Mouse (Mus musculus) regulatory T cell (primary cell): ENCODE measurements around the gene Tmem200a.

Experiments
- in situ Hi-C: fragments of 300-600 bp; cut with MboI, MseI; formaldehyde crosslinking; loops from one replicate; pipeline ENCODE4 v1.15.1; 2025; ENCODE audit warnings: high pct_unique_total_duplicates

Gene Tmem200a

GRCm38 (mm10) chr10:26078521-26079142 is at the start of gene Tmem200a:
Tmem200a (minus strand) TSS chr10:26079052.
- in situ Hi-C loops: no loop called here

GRCm38 (mm10) chr10:26119822-26120183 is 41.0 kb upstream of the Tmem200a start:
- in situ Hi-C loops: no loop called here

- in situ Hi-C loops: no loop called here
Observed at GRCm38 (mm10) chr10:26119067-26119821, 40.4 kb upstream of the Tmem200a start.

DNA sequence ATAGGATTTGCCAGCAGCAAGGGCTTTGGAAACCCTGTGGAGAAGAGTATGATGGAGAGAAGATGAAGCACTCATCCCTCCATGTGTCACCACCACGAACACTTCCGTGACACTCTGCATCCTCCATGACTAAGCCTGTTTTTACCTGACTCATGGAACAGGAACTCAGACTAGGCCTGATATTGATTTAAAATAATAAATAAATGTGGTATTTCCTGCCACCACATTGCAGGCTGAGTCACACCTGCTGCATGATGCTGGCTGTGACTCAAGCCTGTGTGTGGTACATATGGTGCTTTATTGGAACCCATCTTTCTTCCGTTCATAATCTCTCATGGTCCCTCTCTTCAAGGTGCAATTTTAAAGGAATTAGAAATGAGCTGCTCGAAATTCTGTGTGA is 35.6 kb upstream of the Tmem200a start:
- in situ Hi-C loops: no loop called here

DNA sequence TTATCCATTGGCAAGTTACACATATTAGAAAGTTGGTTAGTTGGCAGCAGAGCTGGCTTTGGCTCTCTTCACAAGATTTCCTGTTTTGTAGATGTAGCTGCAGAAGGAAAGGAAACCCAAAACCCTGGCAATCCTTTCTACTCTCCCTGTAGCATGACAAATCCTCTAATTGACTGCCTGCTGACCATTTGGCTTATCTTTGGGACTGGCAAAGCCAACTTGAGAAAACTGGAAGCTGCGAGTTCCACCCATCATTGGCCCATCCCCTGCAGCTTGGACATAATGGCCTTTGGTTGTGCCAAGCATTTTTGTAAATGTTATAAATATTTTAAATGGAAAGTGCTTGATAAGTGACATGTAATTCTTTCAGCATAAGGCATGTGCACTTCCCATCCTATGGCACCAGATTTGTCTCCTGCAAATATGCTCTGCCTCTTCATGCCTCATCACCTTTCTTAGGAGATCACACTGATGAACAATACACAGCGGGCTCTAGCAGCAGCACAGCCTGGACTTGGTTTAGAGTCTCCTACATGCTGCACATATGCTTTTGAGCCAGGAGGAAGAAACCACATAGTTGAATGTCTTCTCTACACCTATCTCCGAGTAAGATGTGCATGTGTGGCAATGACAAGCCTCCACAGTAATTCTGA is 24.6 kb upstream of the Tmem200a start:
- in situ Hi-C loops: no loop called here

GRCm38 (mm10) chr10:26082081-26082480 is 3.2 kb upstream of the Tmem200a start:
- in situ Hi-C loops: no loop called here

DNA sequence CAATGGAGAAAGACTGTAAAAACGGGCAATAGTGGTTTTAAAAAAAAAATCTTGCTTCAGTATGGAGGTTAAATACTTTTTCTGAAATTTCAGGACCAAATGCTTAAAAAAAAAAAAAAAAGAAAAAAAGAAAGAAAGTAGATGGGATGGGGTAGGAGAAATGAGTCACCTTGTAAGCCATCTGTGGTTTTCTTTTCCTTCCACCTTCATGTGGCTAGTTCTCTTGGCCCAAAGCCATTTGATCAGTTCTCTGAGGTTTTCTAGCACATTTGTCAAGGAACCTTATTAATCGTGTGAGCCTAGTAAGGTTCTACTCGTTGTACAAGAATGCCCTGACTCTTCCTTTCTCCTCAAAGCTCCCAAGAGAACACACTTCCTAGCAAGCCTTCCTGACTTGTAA is 826 bp upstream of the Tmem200a start:
- in situ Hi-C loops: no loop called here

GRCm38 (mm10) chr10:26077671-26078481 is 976 bp downstream of the Tmem200a start, which contains the start of gene Gm9767:
Gm9767 (plus strand) TSS chr10:26078255.
- in situ Hi-C loops: no loop called here

DNA sequence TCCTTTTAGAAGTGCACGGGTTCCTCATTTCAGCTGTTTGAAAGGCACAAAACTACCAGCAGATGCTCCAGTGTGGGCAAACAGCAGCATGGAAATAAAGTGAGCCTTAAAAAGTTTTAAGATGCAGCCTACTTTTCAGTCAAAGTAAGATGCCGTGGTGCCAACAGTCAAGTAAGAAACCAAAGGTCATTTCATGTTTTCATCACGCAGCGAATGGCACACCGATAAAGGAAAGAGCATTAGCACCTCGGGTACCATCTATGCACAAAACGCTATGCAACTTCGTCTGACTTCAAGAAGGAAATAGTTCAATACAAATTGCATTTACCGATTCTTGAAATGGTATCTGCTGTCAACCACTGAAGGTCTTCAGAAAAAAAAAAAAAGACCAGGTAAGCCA is 1.9 kb downstream of the Tmem200a start:
- in situ Hi-C loops: no loop called here

GRCm38 (mm10) chr10:26071986-26072385 is 6.9 kb downstream of the Tmem200a start:
- in situ Hi-C loops: no loop called here

DNA sequence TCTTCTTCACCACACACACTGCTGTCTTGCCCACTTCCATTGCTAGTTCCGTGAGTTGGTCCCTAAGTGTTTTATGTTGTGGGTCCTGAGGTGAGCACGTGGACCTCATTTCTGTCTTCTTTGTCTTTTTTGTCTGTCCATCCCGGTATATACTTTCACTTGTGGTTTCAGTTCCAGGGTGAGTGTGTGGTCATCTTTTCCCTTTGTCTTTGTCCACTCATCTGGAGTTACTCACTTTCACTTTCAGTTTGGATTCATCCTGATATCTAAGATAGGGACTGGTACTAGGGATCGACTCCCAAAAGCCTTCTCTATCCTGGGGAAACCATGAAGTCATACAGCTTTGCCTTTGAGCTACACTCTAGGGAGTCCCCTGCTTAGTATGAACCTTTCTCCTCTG is 15.8 kb downstream of the Tmem200a start:
- in situ Hi-C loops: no loop called here

DNA sequence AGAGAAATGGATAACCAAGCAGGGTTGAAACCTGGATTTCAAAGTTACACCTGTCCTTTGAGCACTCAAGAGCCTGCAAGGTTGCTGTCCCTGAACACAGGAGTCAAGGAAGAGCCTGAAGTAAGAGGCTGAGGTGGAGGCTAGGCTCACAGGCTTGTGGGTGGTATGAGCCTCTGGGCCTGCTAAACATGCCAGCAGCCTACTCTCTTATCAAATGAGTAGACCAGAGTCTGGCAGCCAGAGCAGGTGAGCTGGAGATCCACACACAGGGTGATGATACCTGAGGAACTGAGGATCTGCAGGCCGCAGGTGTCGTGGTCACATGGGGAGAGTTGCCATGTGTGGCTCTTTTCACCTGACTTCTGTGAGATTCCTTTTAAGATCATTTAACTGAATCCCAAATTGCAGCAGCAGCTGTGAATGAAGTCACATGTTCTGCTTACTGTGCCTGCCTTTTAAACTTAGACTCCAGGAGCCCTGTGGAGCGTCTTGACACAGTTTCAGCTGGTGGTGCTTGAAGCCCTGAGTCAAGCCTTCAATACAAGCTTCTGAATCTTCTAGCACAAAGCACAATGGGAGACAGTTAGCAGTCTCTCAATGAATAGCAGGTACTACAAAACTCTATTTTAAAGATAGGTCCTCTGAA is 19.1 kb downstream of the Tmem200a start:
- in situ Hi-C loops: no loop called here

DNA sequence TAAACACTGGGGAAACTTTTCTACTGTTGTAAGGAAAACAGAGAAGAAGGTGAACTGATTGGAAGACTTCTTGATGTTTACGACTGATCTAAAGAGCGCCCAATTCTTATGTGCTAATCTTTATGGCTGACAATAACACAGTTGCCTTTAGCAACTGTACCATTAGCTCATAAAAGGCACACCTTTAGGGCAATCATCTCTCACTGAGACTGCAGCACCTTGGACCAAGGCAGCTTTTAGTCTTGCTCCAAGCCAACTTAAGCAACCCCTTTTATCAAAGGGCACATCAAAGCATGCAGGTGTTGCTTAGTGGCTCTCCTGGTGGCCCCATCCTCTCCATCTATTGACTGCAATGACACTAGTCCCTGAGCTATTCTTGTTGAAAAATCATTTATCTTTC is 27.7 kb downstream of the Tmem200a start:
- in situ Hi-C loops: no loop called here

DNA sequence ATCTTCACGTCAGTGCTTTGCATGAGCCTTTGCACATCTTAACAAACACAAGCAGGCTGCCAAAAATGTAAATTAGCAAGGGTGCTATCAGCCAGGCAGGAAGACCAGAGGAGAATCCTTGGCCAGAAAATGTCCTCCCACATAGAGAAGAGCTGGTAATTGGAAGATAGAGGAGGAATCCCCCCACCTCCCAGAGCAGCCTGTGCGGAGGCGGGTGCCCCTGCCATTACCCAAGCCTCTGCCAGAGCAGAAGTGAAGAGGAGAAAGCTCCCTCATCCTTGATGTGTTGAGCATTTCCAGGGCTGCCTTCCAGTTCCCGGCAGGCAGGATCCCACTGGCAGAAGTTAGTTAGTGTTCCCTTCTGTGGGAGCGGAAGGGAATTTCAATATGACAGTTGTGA is 43.9 kb downstream of the Tmem200a start:
- in situ Hi-C loops: no loop called here

DNA sequence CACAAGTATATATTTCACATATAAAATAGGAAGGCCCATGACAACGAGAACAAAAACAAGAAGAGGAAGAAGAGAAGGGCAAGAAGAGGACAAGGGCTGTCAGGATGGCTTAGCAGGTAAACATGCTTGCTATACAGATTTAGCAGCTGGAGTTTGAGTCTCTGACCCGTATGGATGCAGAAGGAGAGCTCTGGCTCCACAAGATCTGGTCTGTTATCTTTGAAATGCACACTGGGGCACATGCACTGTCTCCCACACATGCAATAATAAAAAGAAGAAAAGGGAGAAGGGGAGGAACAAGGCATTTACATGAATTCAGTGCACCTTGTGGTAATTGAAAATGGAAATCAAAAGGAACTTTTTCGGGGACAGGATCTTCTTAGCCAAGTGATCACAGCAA is 60.1 kb downstream of the Tmem200a start:
- in situ Hi-C loops: no loop called here

GRCm38 (mm10) chr10:26014298-26014697 is 64.6 kb downstream of the Tmem200a start:
- in situ Hi-C loops: no loop called here

GRCm38 (mm10) chr10:26008948-26009347 is 69.9 kb downstream of the Tmem200a start:
- in situ Hi-C loops: no loop called here

DNA sequence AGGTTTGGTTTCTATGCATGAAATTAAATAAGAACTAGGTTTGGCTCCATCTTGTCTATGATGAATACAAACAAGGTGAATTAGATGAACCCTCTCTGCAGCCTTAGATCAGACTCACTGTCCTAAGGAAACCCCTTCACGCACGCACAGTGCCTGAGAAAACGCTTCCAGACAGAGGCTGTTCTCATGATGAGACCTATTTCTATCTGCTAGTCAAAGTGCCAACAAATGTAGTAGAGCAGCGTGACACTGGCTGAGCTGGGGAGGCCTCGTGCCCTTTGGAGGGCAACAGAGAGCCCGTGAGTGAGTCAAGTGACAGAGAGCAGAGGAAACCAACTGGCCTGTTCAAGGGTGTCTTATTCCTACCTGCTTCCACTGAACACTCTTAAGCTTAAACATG is 73.4 kb downstream of the Tmem200a start:
- in situ Hi-C loops: no loop called here

GRCm38 (mm10) chr10:26000893-26001292 is 78.0 kb downstream of the Tmem200a start:
- in situ Hi-C loops: no loop called here

GRCm38 (mm10) chr10:25999291-25999930 is 79.4 kb downstream of the Tmem200a start:
- in situ Hi-C loops: no loop called here

DNA sequence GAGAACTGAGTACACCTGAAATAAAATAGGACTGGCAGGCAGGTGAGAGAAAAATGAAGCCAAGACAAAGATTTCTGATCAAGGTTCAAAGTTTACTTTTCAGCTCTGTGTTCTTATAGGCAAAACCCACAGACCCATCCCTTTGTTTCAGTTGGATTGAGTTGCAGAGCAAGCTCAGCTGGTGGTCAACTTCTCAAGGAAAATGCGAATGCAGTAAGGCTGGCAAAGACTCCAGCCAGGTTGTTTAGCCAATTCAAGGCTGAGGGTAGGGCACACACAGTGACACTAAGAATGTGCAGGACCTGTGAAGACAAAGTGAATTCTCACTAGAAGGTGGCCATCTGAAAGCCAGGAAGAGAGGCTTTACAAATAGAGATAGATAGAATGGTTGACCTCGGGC is 94.8 kb downstream of the Tmem200a start:
- in situ Hi-C loops: no loop called here
